Mouse (Mus musculus): ENCODE measurements around the gene Traf3. TPM values are rescaled to one million over a fixed set of nuclear protein-coding genes. Genes with fewer than 3 reads are reported as not detected.

Traf3 gene
- polyA plus RNA-seq, 1 experiment from 2014 or later: 22.1 TPM

DNA sequence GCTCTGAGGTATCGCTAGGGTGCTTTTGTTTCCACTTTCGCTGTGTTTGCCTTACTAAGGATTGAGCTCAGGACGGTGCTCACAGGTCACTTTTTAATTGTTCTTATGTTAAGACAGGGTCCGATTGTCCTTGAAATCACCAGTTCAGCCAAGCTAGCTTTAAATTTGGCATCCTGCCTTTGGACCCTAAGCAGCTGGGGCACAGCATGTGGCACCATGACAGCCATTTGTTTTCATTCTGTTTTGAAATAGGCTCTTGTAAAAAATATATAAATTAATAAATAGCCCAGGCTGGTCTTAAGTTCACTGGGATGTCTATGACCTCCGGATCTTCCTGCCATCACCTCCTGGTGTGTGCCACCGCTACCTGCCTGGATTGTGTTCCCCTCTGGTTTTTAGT is 78.9 kb downstream of the Traf3 start:
- no peak overlapping the region for H3K4me3 ChIP-seq (ENCODE audit: low read depth, low read length)
- no peaks in the 10 kb centered on the region for H3K9me3 ChIP-seq (ENCODE audit: control insufficient read depth, low read length)
- ATAC-seq (ENCODE audit: low read depth): no peak
- H3K27ac ChIP-seq (ENCODE audit: low read depth, low read length): no peak overlapping the region
- no peak overlapping the region for H3K4me2 ChIP-seq (ENCODE audit: low read depth, low read length)
- 81% methylated on average over 6 of the region's 6 CpGs for WGBS
- H3K27me3 ChIP-seq (ENCODE audit: control insufficient read depth, insufficient read depth, low read length): no peaks in the 10 kb centered on the region
- no peak overlapping the region for H3K9ac ChIP-seq (replicated peaks; ENCODE audit: low read depth, low read length)
- no peaks in the 10 kb centered on the region for H3K4me1 ChIP-seq (ENCODE audit: control insufficient read depth, insufficient read depth, low read length)
- peaks cover 4% of the 10 kb centered on the region for H3K36me3 ChIP-seq (ENCODE audit: control insufficient read depth, insufficient read depth, low read length)

- Histone ChIP-seq H3K4me3 (ENCODE audit: low read depth, low read length) (no peak overlapping the region), H3K27me3 (ENCODE audit: control insufficient read depth, insufficient read depth, low read length) (no peaks in the 10 kb centered on the region), H3K9me3 (ENCODE audit: control insufficient read depth, low read length) (no peaks in the 10 kb centered on the region), H3K4me1 (ENCODE audit: control insufficient read depth, insufficient read depth, low read length) (no peaks in the 10 kb centered on the region), H3K27ac (ENCODE audit: low read depth, low read length) (no peak overlapping the region), H3K4me2 (ENCODE audit: low read depth, low read length) (no peak overlapping the region), H3K9ac (replicated peaks; ENCODE audit: low read depth, low read length) (no peak overlapping the region), H3K36me3 (ENCODE audit: control insufficient read depth, insufficient read depth, low read length) (peaks cover 4% of the 10 kb centered on the region)
- no peak for ATAC-seq (ENCODE audit: low read depth)
- 93% methylated on average over 9 of the region's 9 CpGs for WGBS
These were observed 80.8 kb downstream of the Traf3 start for GRCm38 (mm10) chr12:111246808-111247464.

GRCm38 (mm10) chr12:111249095-111249494 is 82.9 kb downstream of the Traf3 start:
- H3K36me3 ChIP-seq (ENCODE audit: control insufficient read depth, insufficient read depth, low read length): no peaks in the 10 kb centered on the region; the same call in 1 of the 2 replicates

DNA sequence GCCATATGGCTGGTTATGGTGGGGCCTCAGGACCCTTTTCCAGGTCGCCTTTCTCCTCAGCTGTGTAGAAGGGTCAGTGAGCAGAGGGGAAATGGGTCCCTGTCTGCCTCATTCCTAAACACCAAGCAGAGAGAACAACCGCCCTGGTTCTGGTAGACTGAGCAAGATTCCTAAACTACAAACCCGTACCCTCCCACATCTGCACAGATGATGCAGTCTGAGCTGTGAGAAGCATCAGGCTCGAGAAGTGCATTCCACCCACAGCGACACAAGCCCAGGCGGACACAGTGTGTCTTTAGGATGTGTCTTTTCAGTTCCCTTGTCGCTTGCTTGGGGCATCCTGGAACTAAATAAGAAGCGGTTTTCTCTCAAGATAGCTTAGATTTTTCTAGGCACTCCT is 83.9 kb downstream of the Traf3 start:
- WGBS: 87% methylated on average over 8 of the region's 8 CpGs
- Histone ChIP-seq H3K27me3 (ENCODE audit: control insufficient read depth, insufficient read depth, low read length) (no peaks in the 10 kb centered on the region), H3K27ac (ENCODE audit: low read depth, low read length) (no peak overlapping the region), H3K4me3 (ENCODE audit: low read depth, low read length) (no peak overlapping the region), H3K4me2 (ENCODE audit: low read depth, low read length) (no peak overlapping the region), H3K36me3 (ENCODE audit: control insufficient read depth, insufficient read depth, low read length) (no peaks in the 10 kb centered on the region; the same call in 1 of the 2 replicates), H3K4me1 (ENCODE audit: control insufficient read depth, insufficient read depth, low read length) (no peaks in the 10 kb centered on the region), H3K9me3 (ENCODE audit: control insufficient read depth, low read length) (no peaks in the 10 kb centered on the region), H3K9ac (replicated peaks; ENCODE audit: low read depth, low read length) (no peak overlapping the region)
- no peak for ATAC-seq (ENCODE audit: low read depth)

More at GRCm38 (mm10) chr12:111249095-111249494, 82.9 kb downstream of the Traf3 start:
- Histone ChIP-seq H3K27ac (ENCODE audit: low read depth, low read length) (no peak overlapping the region), H3K4me2 (ENCODE audit: low read depth, low read length) (no peak overlapping the region), H3K4me1 (ENCODE audit: control insufficient read depth, insufficient read depth, low read length) (no peaks in the 10 kb centered on the region), H3K9ac (replicated peaks; ENCODE audit: low read depth, low read length) (no peak overlapping the region), H3K27me3 (ENCODE audit: control insufficient read depth, insufficient read depth, low read length) (no peaks in the 10 kb centered on the region), H3K4me3 (ENCODE audit: low read depth, low read length) (no peak overlapping the region), H3K9me3 (ENCODE audit: control insufficient read depth, low read length) (no peaks in the 10 kb centered on the region)
- no peak for ATAC-seq (ENCODE audit: low read depth)
- WGBS: 70% methylated on average over 3 of the region's 3 CpGs

- no peak for ATAC-seq (ENCODE audit: low read depth)
- no peak overlapping the region for H3K9ac ChIP-seq (replicated peaks; ENCODE audit: low read depth, low read length)
- H3K36me3 ChIP-seq (ENCODE audit: control insufficient read depth, insufficient read depth, low read length): peaks cover 7% of the 10 kb centered on the region
- no peak overlapping the region for H3K4me2 ChIP-seq (ENCODE audit: low read depth, low read length)
- 74% methylated on average over 9 of the region's 9 CpGs for WGBS
- H3K4me1 ChIP-seq (ENCODE audit: control insufficient read depth, insufficient read depth, low read length): no peaks in the 10 kb centered on the region
- H3K27me3 ChIP-seq (ENCODE audit: control insufficient read depth, insufficient read depth, low read length): no peaks in the 10 kb centered on the region
- H3K9me3 ChIP-seq (ENCODE audit: control insufficient read depth, low read length): no peaks in the 10 kb centered on the region
- no peak overlapping the region for H3K4me3 ChIP-seq (ENCODE audit: low read depth, low read length)
- H3K27ac ChIP-seq (ENCODE audit: low read depth, low read length): no peak overlapping the region
These were observed 85.1 kb downstream of the Traf3 start for GRCm38 (mm10) chr12:111251227-111251626.

GRCm38 (mm10) chr12:111263650-111264049 is 97.5 kb downstream of the Traf3 start:
- no peak overlapping the region for H3K27ac ChIP-seq (ENCODE audit: low read depth, low read length)
- H3K4me3 ChIP-seq (ENCODE audit: low read depth, low read length): no peak overlapping the region
- no peak overlapping the region for H3K9ac ChIP-seq (replicated peaks; ENCODE audit: low read depth, low read length)
- no peaks in the 10 kb centered on the region for H3K4me1 ChIP-seq (ENCODE audit: control insufficient read depth, insufficient read depth, low read length)
- no peaks in the 10 kb centered on the region for H3K9me3 ChIP-seq (ENCODE audit: control insufficient read depth, low read length)
- H3K36me3 ChIP-seq (ENCODE audit: control insufficient read depth, insufficient read depth, low read length): peaks cover 13% of the 10 kb centered on the region; the same call in 1 of the 2 replicates
- no peak overlapping the region for H3K4me2 ChIP-seq (ENCODE audit: low read depth, low read length)
- WGBS: 96% methylated on average over 16 of the region's 16 CpGs
- no peak for ATAC-seq (ENCODE audit: low read depth)
- H3K27me3 ChIP-seq (ENCODE audit: control insufficient read depth, insufficient read depth, low read length): no peaks in the 10 kb centered on the region

GRCm38 (mm10) chr12:111265212-111265611 is 99.0 kb downstream of the Traf3 start:
- H3K27ac ChIP-seq (ENCODE audit: low read depth, low read length): no peak overlapping the region
- H3K9ac ChIP-seq (replicated peaks; ENCODE audit: low read depth, low read length): no peak overlapping the region
- H3K4me2 ChIP-seq (ENCODE audit: low read depth, low read length): no peak overlapping the region
- peaks cover 8% of the 10 kb centered on the region; the same call in 1 of the 2 replicates for H3K27me3 ChIP-seq (ENCODE audit: control insufficient read depth, insufficient read depth, low read length)
- 82% methylated on average over 5 of the region's 5 CpGs for WGBS
- peaks cover 13% of the 10 kb centered on the region; the same call in 1 of the 2 replicates for H3K36me3 ChIP-seq (ENCODE audit: control insufficient read depth, insufficient read depth, low read length)
- no peak overlapping the region for H3K4me3 ChIP-seq (ENCODE audit: low read depth, low read length)
- no peak for ATAC-seq (ENCODE audit: low read depth)
- H3K4me1 ChIP-seq (ENCODE audit: control insufficient read depth, insufficient read depth, low read length): no peaks in the 10 kb centered on the region
- no peaks in the 10 kb centered on the region for H3K9me3 ChIP-seq (ENCODE audit: control insufficient read depth, low read length)

- Histone ChIP-seq H3K4me1 (ENCODE audit: control insufficient read depth, insufficient read depth, low read length) (no peaks in the 10 kb centered on the region), H3K4me2 (ENCODE audit: low read depth, low read length) (no peak overlapping the region), H3K9me3 (ENCODE audit: control insufficient read depth, low read length) (no peaks in the 10 kb centered on the region), H3K9ac (replicated peaks; ENCODE audit: low read depth, low read length) (no peak overlapping the region), H3K27me3 (ENCODE audit: control insufficient read depth, insufficient read depth, low read length) (peaks cover 21% of the 10 kb centered on the region), H3K36me3 (ENCODE audit: control insufficient read depth, insufficient read depth, low read length) (peaks cover 6% of the 10 kb centered on the region; the same call in 1 of the 2 replicates), H3K27ac (ENCODE audit: low read depth, low read length) (no peak overlapping the region), H3K4me3 (ENCODE audit: low read depth, low read length) (no peak overlapping the region)
- ATAC-seq (ENCODE audit: low read depth): no peak
- WGBS: 79% methylated on average over 12 of the region's 12 CpGs
These were observed 100.4 kb downstream of the Traf3 start for GRCm38 (mm10) chr12:111266592-111266991.

- Histone ChIP-seq H3K4me2 (ENCODE audit: low read depth, low read length) (no peak overlapping the region), H3K27ac (ENCODE audit: low read depth, low read length) (no peak overlapping the region), H3K9ac (replicated peaks; ENCODE audit: low read depth, low read length) (no peak overlapping the region), H3K36me3 (ENCODE audit: control insufficient read depth, insufficient read depth, low read length) (peaks cover 6% of the 10 kb centered on the region; the same call in 1 of the 2 replicates), H3K4me1 (ENCODE audit: control insufficient read depth, insufficient read depth, low read length) (no peaks in the 10 kb centered on the region), H3K4me3 (ENCODE audit: low read depth, low read length) (no peak overlapping the region), H3K9me3 (ENCODE audit: control insufficient read depth, low read length) (no peaks in the 10 kb centered on the region), H3K27me3 (ENCODE audit: control insufficient read depth, insufficient read depth, low read length) (peaks cover 26% of the 10 kb centered on the region)
- WGBS: 76% methylated on average over 4 of the region's 4 CpGs
- ATAC-seq (ENCODE audit: low read depth): no peak
These were observed 101.6 kb downstream of the Traf3 start for GRCm38 (mm10) chr12:111267673-111268325.

Data from neural tube, embryonic 14.5 days (tissue).